Mouse (Mus musculus) olfactory bulb, adult 2 months (tissue): ENCODE results near the gene Mmgt2.

Experiments
- CTCF ChIP-seq: fragments of 200-500 bp; IDR thresholded peaks from 2 replicates; pipeline ENCODE4 v1.5.1; 2012; ENCODE audit warnings: low read depth, mild to moderate bottlenecking, low read length, moderate library complexity; ENCODE audit not compliant: insufficient read depth
- POLR2A ChIP-seq: fragments of 200-500 bp; IDR thresholded peaks from 2 replicates; pipeline ENCODE4 v1.6.1; 2012; ENCODE audit warnings: mild to moderate bottlenecking, low read depth, low read length, moderate library complexity; ENCODE audit not compliant: insufficient read depth

DNA sequence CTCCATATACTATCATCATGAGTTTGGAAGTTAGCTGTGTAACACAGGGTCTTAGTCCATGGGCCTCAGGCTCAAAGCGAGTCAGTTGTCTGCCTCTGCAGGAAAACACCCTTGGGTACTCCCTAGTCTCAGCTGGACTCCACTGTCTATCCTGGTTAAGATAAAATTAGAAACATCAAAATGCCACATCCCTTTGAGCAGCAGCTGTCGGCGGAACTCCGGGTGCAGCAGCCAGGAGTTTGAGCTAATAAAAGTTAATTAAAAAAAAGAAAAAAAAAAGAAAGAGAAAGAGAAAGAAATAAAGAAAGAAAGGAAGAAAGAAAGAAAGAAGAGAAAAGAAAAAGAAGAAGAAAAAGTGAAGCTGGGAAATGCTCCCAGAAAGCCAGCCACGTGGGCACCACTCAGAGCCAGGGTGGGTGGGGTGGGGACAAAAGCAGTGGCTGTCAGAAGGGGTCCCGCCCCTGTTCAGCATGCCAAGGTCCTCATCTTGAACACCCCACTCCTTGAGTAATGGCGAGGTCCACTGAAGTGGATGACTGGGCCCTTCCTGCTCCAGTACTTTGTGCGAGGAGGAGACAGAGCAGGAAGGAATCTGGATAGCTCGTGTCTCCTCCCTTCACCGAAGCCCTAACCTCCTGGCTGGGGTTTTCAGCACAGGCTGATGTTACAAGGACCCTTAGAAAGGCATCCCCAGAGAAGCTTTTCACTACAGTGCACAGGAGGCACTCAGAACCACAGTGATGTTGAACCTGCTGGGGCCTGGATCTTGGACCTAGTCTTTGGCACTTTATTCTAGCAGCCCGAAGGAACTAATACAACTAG is 6.2 kb upstream of the Mmgt2 start:
- TF ChIP-seq CTCF (no peak), POLR2A (no peak)
